Mouse (Mus musculus) gonadal fat pad, adult 2 months (tissue): ENCODE measurements around the gene Pde6d. TPM values are rescaled to one million over a fixed set of nuclear protein-coding genes. Genes with fewer than 3 reads are reported as not detected.
A peak's percentile ranks its signal among the peaks of the same experiment; 100 is the strongest.
"Not testable (repeated sequence)": the region's sequence is repeated elsewhere in the genome, so short reads cannot be mapped to it uniquely, and the experiment has no call there.

ENCODE experiments used
- DNase-seq: peaks from one replicate; pipeline ENCODE4 v3.0.0-alpha.2; 2012; ENCODE audit warnings: low read depth
- polyA plus RNA-seq: library from polyadenylated mRNA; depleted of rRNA; stranded (reverse); fragments of >200 nt; gene quantifications from 2 replicates; pipeline ENCODE4 v1.2.3, GENCODE M21; 2012

The Pde6d gene
- polyA plus RNA-seq, 1 experiment: 15.7 TPM

- no peak for DNase-seq
Observed at GRCm38 (mm10) chr1:86569292-86569860, 13.1 kb downstream of the Pde6d start.

GRCm38 (mm10) chr1:86568409-86568808 is 14.0 kb downstream of the Pde6d start:
- DNase-seq: no peak

- DNase-seq: no peak
Observed at GRCm38 (mm10) chr1:86562663-86563062, 19.8 kb downstream of the Pde6d start.

- DNase-seq: no peak
Observed at GRCm38 (mm10) chr1:86559232-86559631, 23.2 kb downstream of the Pde6d start.

- no peak for DNase-seq
Observed at GRCm38 (mm10) chr1:86557872-86558271, 24.6 kb downstream of the Pde6d start.

GRCm38 (mm10) chr1:86555665-86556064 is 26.8 kb downstream of the Pde6d start:
- DNase-seq: no peak

GRCm38 (mm10) chr1:86551877-86552276 is 30.6 kb downstream of the Pde6d start:
- no peak for DNase-seq

GRCm38 (mm10) chr1:86551299-86551698 is 31.1 kb downstream of the Pde6d start:
- no peak for DNase-seq

- no peak for DNase-seq
Observed at GRCm38 (mm10) chr1:86546797-86547196, 35.6 kb downstream of the Pde6d start.

- no peak for DNase-seq
Observed at GRCm38 (mm10) chr1:86542584-86542983, 39.8 kb downstream of the Pde6d start.

GRCm38 (mm10) chr1:86539583-86539982 is 42.8 kb downstream of the Pde6d start:
- not testable (repeated sequence) for DNase-seq

- no peak for DNase-seq
Observed at GRCm38 (mm10) chr1:86538383-86538782, 44.0 kb downstream of the Pde6d start.

- DNase-seq: no peak
Observed at GRCm38 (mm10) chr1:86533411-86534130, 48.9 kb downstream of the Pde6d start.

- DNase-seq: no peak
Observed at GRCm38 (mm10) chr1:86532362-86533051, 49.9 kb downstream of the Pde6d start.

GRCm38 (mm10) chr1:86531547-86532321 is 50.7 kb downstream of the Pde6d start:
- DNase-seq: no peak

GRCm38 (mm10) chr1:86530871-86531546 is 51.4 kb downstream of the Pde6d start:
- DNase-seq: no peak

GRCm38 (mm10) chr1:86529590-86529989 is 52.8 kb downstream of the Pde6d start:
- no peak for DNase-seq

- DNase-seq: peak; percentile 60
Observed at GRCm38 (mm10) chr1:86528571-86529180, 53.8 kb downstream of the Pde6d start.

- DNase-seq: no peak
Observed at GRCm38 (mm10) chr1:86527599-86528486, 54.6 kb downstream of the Pde6d start.
